Mouse (Mus musculus) urinary bladder, postnatal 4 days (tissue): ENCODE data around the gene Gm21983.

ENCODE experiments used
- DNase-seq, 2 experiments: peaks; one replicate each; pipeline ENCODE4 v3.0.0; 2021 to 2022; ENCODE audit warnings: low spot score in 2 of 2

Gene Gm21983

GRCm38 (mm10) chr7:27180837-27181695, at the start of gene Gm21983, which contains the start of gene Mia:
Gene Gm21983 (minus strand): TSS chr7:27181086.
Gene Mia (minus strand): TSS chr7:27181157.
- DNase-seq: no peak

- DNase-seq: no peak
Observed at GRCm38 (mm10) chr7:27228865-27229264, 48.0 kb upstream of the Gm21983 start.

- DNase-seq: peak; percentile 89 to 94
Observed at GRCm38 (mm10) chr7:27228281-27228821, 47.5 kb upstream of the Gm21983 start, which contains the start of gene Itpkc. Gene Itpkc (minus strand): TSS chr7:27228661.

GRCm38 (mm10) chr7:27227676-27228075, 46.8 kb upstream of the Gm21983 start:
- DNase-seq: no peak

- no peak for DNase-seq
Observed at GRCm38 (mm10) chr7:27227276-27227675, 46.4 kb upstream of the Gm21983 start.

- DNase-seq: no peak
Observed at GRCm38 (mm10) chr7:27224877-27225575, 44.1 kb upstream of the Gm21983 start.

- no peak for DNase-seq
Observed at GRCm38 (mm10) chr7:27222538-27222937, 41.7 kb upstream of the Gm21983 start.

GRCm38 (mm10) chr7:27221939-27222338, 41.1 kb upstream of the Gm21983 start:
- DNase-seq: no peak

- no peak for DNase-seq
Observed at GRCm38 (mm10) chr7:27219937-27220336, 39.1 kb upstream of the Gm21983 start.

- no peak for DNase-seq
Observed at GRCm38 (mm10) chr7:27218586-27218985, 37.7 kb upstream of the Gm21983 start.

GRCm38 (mm10) chr7:27212626-27213025, 31.7 kb upstream of the Gm21983 start:
- no peak for DNase-seq

GRCm38 (mm10) chr7:27203730-27204449, 23.0 kb upstream of the Gm21983 start:
- DNase-seq: no peak

- no peak for DNase-seq
Observed at GRCm38 (mm10) chr7:27198779-27199178, 17.9 kb upstream of the Gm21983 start.

- DNase-seq: no peak
Observed at GRCm38 (mm10) chr7:27198355-27198754, 17.5 kb upstream of the Gm21983 start.

GRCm38 (mm10) chr7:27197634-27198033, 16.7 kb upstream of the Gm21983 start:
- DNase-seq: no peak

GRCm38 (mm10) chr7:27197136-27197535, 16.2 kb upstream of the Gm21983 start:
- DNase-seq: no peak

GRCm38 (mm10) chr7:27195681-27196611, 15.1 kb upstream of the Gm21983 start, which contains the start of the genes BC024978 and Snrpa:
Gene BC024978 (plus strand): TSS chr7:27195781.
Gene Snrpa (minus strand): TSS chr7:27196271.
- DNase-seq: peak; percentile 95 to 96

- no peak for DNase-seq
Observed at GRCm38 (mm10) chr7:27193731-27194130, 12.8 kb upstream of the Gm21983 start.

GRCm38 (mm10) chr7:27192434-27192833, 11.5 kb upstream of the Gm21983 start:
- no peak for DNase-seq

GRCm38 (mm10) chr7:27189271-27189931, 8.5 kb upstream of the Gm21983 start:
- DNase-seq: no peak
